In genomic region chr6:3620428-3621387, GRCm38 (mm10) we compare ENCODE assay signal across 8 mouse cellular contexts.
DNase-seq lines count a peak whose midpoint lies in the region; ATAC-seq lines count a peak whose summit lies in the region.
"Not testable (repeated sequence)": the region's sequence is repeated elsewhere in the genome, so short reads cannot be mapped to it uniquely, and the experiment has no call there.

No protein-coding gene starts in this region.

- not testable (repeated sequence) for H3K4me3 ChIP-seq in hindbrain, embryonic 14.5 days (replicated peaks; ENCODE audit: low read length); neural tube, embryonic 11.5 days (ENCODE audit: low read depth, low read length)
- peak overlapping the region; percentile 13; the same call in 1 of the 2 replicates for H3K4me3 ChIP-seq in lung, embryonic 15.5 days

- not testable (repeated sequence) for H3K36me3 ChIP-seq in hindbrain, embryonic 14.5 days (replicated peaks; ENCODE audit: control insufficient read depth, insufficient read depth); lung, embryonic 15.5 days; neural tube, embryonic 11.5 days (ENCODE audit: control insufficient read depth, insufficient read depth, low read length)

- not testable (repeated sequence) for H3K9me3 ChIP-seq in hindbrain, embryonic 14.5 days (ENCODE audit: control insufficient read depth, low read length); lung, embryonic 15.5 days; neural tube, embryonic 11.5 days (ENCODE audit: control insufficient read depth, low read length)

- H3K4me2 ChIP-seq in hindbrain, embryonic 14.5 days (replicated peaks); neural tube, embryonic 11.5 days (ENCODE audit: low read depth): not testable (repeated sequence)
- H3K4me2 ChIP-seq in lung, embryonic 15.5 days = peak overlapping the region; percentile 30

- not testable (repeated sequence) for H3K27me3 ChIP-seq in hindbrain, embryonic 14.5 days (ENCODE audit: control insufficient read depth, insufficient read depth, low read length); lung, embryonic 15.5 days; neural tube, embryonic 11.5 days (ENCODE audit: control insufficient read depth, insufficient read depth, low read length)

- peak; percentile 33 for DNase-seq in ZHBTc4 (ENCODE audit: low read depth, low spot score)
- peak; percentile 30 to 35 for DNase-seq in frontal cortex, postnatal 14 days (ENCODE audit: low spot score in 2 of 2)
- not testable (repeated sequence) for DNase-seq in hindbrain, embryonic 14.5 days (ENCODE audit: low spot score); neural tube, embryonic 11.5 days (ENCODE audit: low spot score)
- peak; percentile 55 for DNase-seq in layer of hippocampus, adult 9-10 months (ENCODE audit: low spot score)
- peak; percentile 4 for DNase-seq in urinary bladder, postnatal 14 days (ENCODE audit: low spot score)

- 64% methylated on average over 11 of the region's 13 CpGs for WGBS in hindbrain, embryonic 14.5 days
- WGBS in lung, embryonic 15.5 days = 49% methylated on average over 11 of the region's 13 CpGs
- WGBS in neural tube, embryonic 11.5 days = 63% methylated on average over 11 of the region's 13 CpGs

- H3K4me1 ChIP-seq in hindbrain, embryonic 14.5 days (replicated peaks; ENCODE audit: control insufficient read depth, insufficient read depth, low read length); lung, embryonic 15.5 days; neural tube, embryonic 11.5 days (ENCODE audit: control insufficient read depth, insufficient read depth, low read length): not testable (repeated sequence)

- not testable (repeated sequence) for H3K27ac ChIP-seq in hindbrain, embryonic 14.5 days; lung, embryonic 15.5 days; neural tube, embryonic 11.5 days (ENCODE audit: low read depth, low read length)

- H3K9ac ChIP-seq in hindbrain, embryonic 14.5 days; lung, embryonic 15.5 days; neural tube, embryonic 11.5 days (ENCODE audit: low read length): not testable (repeated sequence)

- ATAC-seq in common myeloid progenitor, adult 5-6 weeks (replicated peaks; ENCODE audit: low read depth, poor library complexity, severe bottlenecking) = peak; percentile 100
- peak; percentile 83 for ATAC-seq in hindbrain, embryonic 14.5 days (ENCODE audit: low FRiP score)
- peak; percentile 75; the same call in 1 of the 2 replicates for ATAC-seq in lung, embryonic 15.5 days (ENCODE audit: borderline replicate concordance, extremely low read depth, low FRiP score, low TSS enrichment)
- peak; percentile 77 for ATAC-seq in neural tube, embryonic 11.5 days (ENCODE audit: insufficient read depth, low FRiP score, low TSS enrichment)
